Mouse (Mus musculus) liver, embryonic 14.5 days (tissue): ENCODE results near the gene Card11. TPM values are rescaled to one million over a fixed set of nuclear protein-coding genes. Genes with fewer than 3 reads are reported as not detected.

ENCODE experiments used
- ATAC-seq: fragments of 200-750 bp; cut with Nextera tagmentation; 2 replicates; pipeline ENCODE4 v1.8.0; 2017; ENCODE audit warnings: moderate number of reproducible peaks, mild to moderate bottlenecking, moderate library complexity; ENCODE audit not compliant: insufficient read depth
- DNase-seq, 3 experiments: peaks; one replicate each; pipeline ENCODE4 v3.0.0-alpha.2; 2012 to 2013; ENCODE audit warnings: low read depth in 3 of 3, low spot score in 3 of 3
- H3K27ac ChIP-seq: fragments of 300-500 bp; sonication (generic); 2 replicates; pipeline ENCODE4 v1.5.1; 2014; ENCODE audit warnings: moderate library complexity, mild to moderate bottlenecking, control low read depth, inconsistent platforms
- H3K27me3 ChIP-seq: fragments of 300-500 bp; sonication (generic); 2 replicates; pipeline ENCODE4 v1.6.1; 2014; ENCODE audit warnings: mild to moderate bottlenecking, low read length, moderate library complexity; ENCODE audit not compliant: control insufficient read depth, insufficient read depth
- H3K36me3 ChIP-seq: fragments of 300-500 bp; sonication (generic); replicated peaks from 2 replicates; pipeline ENCODE4 v1.6.1; 2014; ENCODE audit warnings: low read depth; ENCODE audit not compliant: control insufficient read depth, insufficient read depth
- H3K4me1 ChIP-seq, 2 experiments: fragments of 200-500 bp in 1 of 2; fragments of 300-500 bp in 1 of 2; sonication (generic) in 1 of 2; replicated peaks; 2 replicates each; pipeline ENCODE4 v1.6.1; 2012 to 2014; ENCODE audit warnings: antibody characterized with exemption in 1 of 2, inconsistent platforms in 1 of 2, low read length in 1 of 2; ENCODE audit not compliant: control insufficient read depth in 2 of 2, insufficient read depth in 2 of 2
- H3K4me2 ChIP-seq: fragments of 300-500 bp; sonication (generic); 2 replicates; pipeline ENCODE4 v1.6.1; 2014; ENCODE audit warnings: low read depth, mild to moderate bottlenecking, control low read depth, moderate library complexity
- H3K4me3 ChIP-seq, 2 experiments: fragments of 200-500 bp in 1 of 2; fragments of 300-500 bp in 1 of 2; sonication (generic) in 1 of 2; 2 replicates each; pipeline ENCODE4 v1.5.1; 2012 to 2014; ENCODE audit warnings: low read depth in 2 of 2, low read length in 2 of 2, mild to moderate bottlenecking in 2 of 2, control low read depth in 1 of 2, inconsistent platforms in 1 of 2, moderate library complexity in 1 of 2; ENCODE audit not compliant: insufficient read depth in 1 of 2
- H3K9ac ChIP-seq: fragments of 300-500 bp; sonication (generic); replicated peaks from 2 replicates; pipeline ENCODE4 v1.6.1; 2014; ENCODE audit warnings: mild to moderate bottlenecking, control low read depth, moderate library complexity
- H3K9me3 ChIP-seq: fragments of 300-500 bp; sonication (generic); 2 replicates; pipeline ENCODE4 v1.6.1; 2016; ENCODE audit warnings: low read length, mixed read lengths; ENCODE audit not compliant: control insufficient read depth
- CTCF ChIP-seq: IDR thresholded peaks from 2 replicates; pipeline ENCODE4 v1.5.1; 2016; ENCODE audit warnings: antibody characterized with exemption, low read depth, control low read depth
- EP300 ChIP-seq: IDR thresholded peaks from 2 replicates; pipeline ENCODE4 v1.6.1; 2016; ENCODE audit warnings: antibody characterized with exemption, low read depth
- WGBS: fragments of 180-500 bp; shearing (Covaris S2); extraction: QIAGEN DNeasy Blood & Tissue Kit; methylation state at CpG from one replicate; pipeline ENCODE4 v1.1.7; 2014; ENCODE audit not compliant: insufficient replicate concordance; 5-methylcytosine and 5-hydroxymethylcytosine counted together
- polyA plus RNA-seq, 2 experiments: library from polyadenylated mRNA; depleted of rRNA in 1 of 2; stranded (reverse) in 1 of 2; unstranded in 1 of 2; fragments of >200 nt; fragmentation: Nextera tagmentation in 1 of 2; extraction: Ambion mirVana in 1 of 2; gene quantifications; 2 replicates each; pipeline versions ENCODE4 v1.2.1 to v1.2.3; 2012 to 2014

The Card11 gene
- polyA plus RNA-seq, 2 experiments = 0.26 TPM; not detected in 1

DNA sequence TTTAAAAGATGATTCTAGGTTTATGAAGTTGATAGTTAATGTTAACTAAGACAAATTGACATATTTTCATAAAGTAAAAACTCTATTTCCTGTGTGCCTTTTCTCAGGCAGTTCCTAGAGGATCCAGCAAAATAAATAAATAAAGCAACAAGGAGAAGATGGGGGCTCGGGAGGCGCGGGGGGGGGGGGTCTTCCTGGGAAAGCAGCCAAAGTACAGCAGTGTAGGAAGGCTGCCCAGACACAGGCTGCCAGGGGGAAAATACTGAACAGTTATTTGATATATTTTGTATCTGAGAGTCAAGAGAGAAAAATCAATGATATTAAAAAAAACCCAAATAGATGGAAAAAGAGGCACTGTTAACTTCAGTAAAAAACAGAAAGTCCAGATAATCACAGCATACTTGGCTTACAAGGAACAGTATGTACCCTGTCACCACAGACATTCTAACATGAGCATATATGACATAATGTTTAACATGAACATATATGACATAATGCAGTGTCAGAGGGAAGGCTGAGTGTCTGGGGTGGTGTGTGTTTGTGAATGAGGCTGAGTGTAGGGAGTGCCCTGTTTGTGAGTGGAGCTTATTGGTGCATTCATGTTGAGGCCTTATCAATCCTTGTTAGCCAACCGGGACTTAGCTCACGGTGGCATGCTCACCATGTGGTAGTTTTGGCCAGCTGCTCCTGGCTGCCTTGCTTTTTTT lies 68.7 kb downstream of the Card11 start:
- Histone ChIP-seq H3K4me3 (no peak overlapping the region), H3K4me2 (no peak overlapping the region), H3K36me3 (no peaks in the 10 kb centered on the region), H3K9ac (no peak overlapping the region), H3K27me3 (no peaks in the 10 kb centered on the region), H3K4me1 (no peaks in the 10 kb centered on the region), H3K9me3 (no peaks in the 10 kb centered on the region), H3K27ac (no peak overlapping the region)
- DNase-seq (no peak), ATAC-seq (no peak)
- WGBS = 55% methylated on average over 5 of the region's 5 CpGs
- TF ChIP-seq EP300 (no peak), CTCF (no peak)

DNA sequence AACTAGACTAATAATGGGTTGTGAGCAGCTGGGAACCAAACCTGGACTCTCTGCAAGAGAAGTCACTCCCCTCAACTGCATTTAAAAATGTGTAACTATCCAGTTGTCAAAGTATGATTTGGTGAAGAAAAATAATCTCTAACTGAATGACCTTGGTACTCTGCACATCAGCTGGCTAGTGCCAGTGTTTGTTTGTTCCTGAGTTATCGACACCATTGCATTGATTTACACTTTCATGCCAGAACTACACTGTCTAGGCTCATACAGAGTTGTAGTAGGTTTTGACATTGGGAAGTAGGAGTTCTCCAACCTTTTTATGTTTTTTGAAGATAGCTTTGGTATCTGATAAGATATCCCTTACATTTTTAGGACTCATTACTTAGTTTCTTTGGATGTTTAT lies 81.9 kb downstream of the Card11 start:
- no peaks in the 10 kb centered on the region for H3K27me3 ChIP-seq
- 56% methylated on average over 1 of the region's 1 CpGs for WGBS
- no peaks in the 10 kb centered on the region for H3K9me3 ChIP-seq
- no peak for TF ChIP-seq CTCF
- TF ChIP-seq EP300 = no peak
- ATAC-seq (no peak), DNase-seq (no peak)
- H3K4me3 ChIP-seq = no peak overlapping the region
- H3K4me1 ChIP-seq = no peaks in the 10 kb centered on the region
- H3K27ac ChIP-seq = no peak overlapping the region
- H3K9ac ChIP-seq = no peak overlapping the region
- H3K36me3 ChIP-seq = no peaks in the 10 kb centered on the region
- H3K4me2 ChIP-seq = no peak overlapping the region

DNA sequence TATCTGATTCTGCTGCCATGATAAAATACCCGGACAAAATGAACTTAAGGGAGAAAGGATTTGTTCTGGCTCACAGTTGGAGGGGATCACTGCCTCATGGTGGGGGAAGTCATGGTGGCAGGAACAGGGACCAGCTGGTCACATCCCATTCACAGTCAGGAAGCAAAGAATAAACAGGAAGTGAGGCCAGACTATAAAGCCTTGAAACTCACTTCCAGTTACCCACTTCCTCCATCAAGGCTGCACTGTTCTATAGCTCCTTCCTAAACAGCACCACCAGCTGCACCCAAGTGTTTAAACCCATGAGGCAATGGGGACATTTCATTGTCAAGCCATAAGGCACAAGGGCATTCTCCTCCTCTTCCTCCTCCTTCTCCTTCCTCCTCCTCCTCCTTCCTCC lies 82.6 kb downstream of the Card11 start:
- Histone ChIP-seq H3K27me3 (no peaks in the 10 kb centered on the region), H3K9ac (no peak overlapping the region), H3K27ac (no peak overlapping the region), H3K4me2 (no peak overlapping the region), H3K4me1 (no peaks in the 10 kb centered on the region), H3K4me3 (no peak overlapping the region), H3K9me3 (no peaks in the 10 kb centered on the region), H3K36me3 (no peaks in the 10 kb centered on the region)
- 51% methylated on average over 1 of the region's 1 CpGs for WGBS
- no peak for ATAC-seq
- no peak for DNase-seq
- TF ChIP-seq EP300 (no peak), CTCF (no peak)

DNA sequence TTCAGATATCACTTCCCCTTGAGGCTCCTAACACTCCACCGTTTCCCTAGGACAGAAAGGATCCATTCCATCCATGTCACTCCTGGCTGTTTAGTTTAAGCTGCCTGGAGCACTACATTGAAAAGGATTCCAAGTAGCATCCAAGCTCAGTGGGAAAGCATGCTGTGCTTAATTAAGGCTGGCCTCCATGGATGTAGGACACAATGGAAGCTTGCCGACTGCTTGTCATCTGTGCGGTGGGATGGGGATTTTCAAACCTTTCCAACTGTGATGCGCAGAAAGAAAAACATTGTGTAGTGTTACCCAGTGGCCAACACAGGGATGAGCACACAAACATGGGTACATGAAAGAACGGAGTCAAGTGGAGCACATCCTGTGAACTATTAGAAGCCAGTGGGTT lies 89.5 kb downstream of the Card11 start:
- ATAC-seq (no peak), DNase-seq (no peak)
- H3K4me3 ChIP-seq = no peak overlapping the region
- no peaks in the 10 kb centered on the region for H3K36me3 ChIP-seq
- H3K27me3 ChIP-seq = no peaks in the 10 kb centered on the region
- no peak overlapping the region for H3K9ac ChIP-seq
- no peaks in the 10 kb centered on the region for H3K9me3 ChIP-seq
- WGBS = 76% methylated on average over 5 of the region's 5 CpGs
- no peaks in the 10 kb centered on the region for H3K4me1 ChIP-seq
- TF ChIP-seq EP300 (no peak), CTCF (no peak)
- H3K27ac ChIP-seq = no peak overlapping the region
- no peak overlapping the region for H3K4me2 ChIP-seq

DNA sequence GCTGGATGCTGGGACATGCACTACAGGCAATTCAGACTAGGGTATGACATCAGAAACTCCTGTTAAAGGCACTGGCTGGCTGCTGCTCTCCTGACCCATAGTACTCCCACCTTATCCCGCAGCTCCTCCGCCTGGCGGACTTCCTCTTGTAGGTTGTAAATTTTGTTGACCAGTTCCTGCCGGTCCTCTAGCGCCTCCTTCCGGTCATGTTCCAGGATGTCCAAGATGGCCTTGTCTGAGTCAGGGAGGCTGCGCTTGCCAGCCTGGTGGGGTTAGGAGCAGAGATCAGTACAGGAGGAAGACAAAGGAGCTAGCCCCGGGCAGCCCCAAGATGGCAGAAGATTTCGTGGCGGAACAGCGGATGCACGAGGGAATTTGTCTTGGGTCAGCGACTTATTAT lies 99.5 kb downstream of the Card11 start:
- Histone ChIP-seq H3K4me2 (no peak overlapping the region), H3K4me1 (no peaks in the 10 kb centered on the region), H3K9me3 (no peaks in the 10 kb centered on the region), H3K9ac (no peak overlapping the region), H3K36me3 (no peaks in the 10 kb centered on the region), H3K4me3 (no peak overlapping the region), H3K27me3 (no peaks in the 10 kb centered on the region), H3K27ac (no peak overlapping the region)
- ATAC-seq (no peak), DNase-seq (no peak)
- 67% methylated on average over 13 of the region's 13 CpGs for whole genome bisulfite sequencing
- peak; percentile 48 for TF ChIP-seq CTCF
- no peak for TF ChIP-seq EP300
